Mouse (Mus musculus) midbrain, postnatal 0 days (tissue): ENCODE measurements around the gene Rassf5. TPM values are rescaled to one million over a fixed set of nuclear protein-coding genes. Genes with fewer than 3 reads are reported as not detected.

Experiments
- ATAC-seq: fragments of 200-750 bp; cut with Nextera tagmentation; 2 replicates; pipeline ENCODE4 v1.8.0; 2017; ENCODE audit warnings: moderate number of reproducible peaks, mild to moderate bottlenecking, moderate TSS enrichment, moderate library complexity; ENCODE audit not compliant: low FRiP score
- DNase-seq: peaks from one replicate; pipeline ENCODE4 v3.0.0-alpha.2; 2015; ENCODE audit warnings: low spot score
- H3K27ac ChIP-seq: fragments of 300-500 bp; sonication (generic); 2 replicates; pipeline ENCODE4 v1.5.1; 2014; ENCODE audit warnings: low read depth, mild to moderate bottlenecking, low read length, mixed read lengths
- H3K27me3 ChIP-seq: fragments of 300-500 bp; sonication (generic); 2 replicates; pipeline ENCODE4 v1.6.1; 2014; ENCODE audit warnings: low read length, control low read depth, mixed read lengths; ENCODE audit not compliant: insufficient read depth
- H3K36me3 ChIP-seq: fragments of 300-500 bp; sonication (generic); 2 replicates; pipeline ENCODE4 v1.6.1; 2014; ENCODE audit warnings: low read length, control low read depth, mixed read lengths; ENCODE audit not compliant: insufficient read depth
- H3K4me1 ChIP-seq: fragments of 300-500 bp; sonication (generic); 2 replicates; pipeline ENCODE4 v1.6.1; 2014; ENCODE audit warnings: mild to moderate bottlenecking, control low read depth, antibody characterized with exemption, low read length, mixed read lengths; ENCODE audit not compliant: insufficient read depth
- H3K4me2 ChIP-seq: fragments of 300-500 bp; sonication (generic); 2 replicates; pipeline ENCODE4 v1.6.1; 2014; ENCODE audit warnings: low read depth, mild to moderate bottlenecking, low read length, mixed read lengths; ENCODE audit not compliant: poor library complexity, severe bottlenecking
- H3K4me3 ChIP-seq: fragments of 300-500 bp; sonication (generic); 2 replicates; pipeline ENCODE4 v1.5.1; 2014; ENCODE audit warnings: low read depth, mild to moderate bottlenecking, low read length, moderate library complexity
- H3K9ac ChIP-seq: fragments of 300-500 bp; sonication (generic); replicated peaks from 2 replicates; pipeline ENCODE4 v1.6.1; 2014; ENCODE audit warnings: mild to moderate bottlenecking, low read length, moderate library complexity, mixed read lengths; ENCODE audit not compliant: poor library complexity, severe bottlenecking
- H3K9me3 ChIP-seq: fragments of 300-500 bp; sonication (generic); 2 replicates; pipeline ENCODE4 v1.6.1; 2016; ENCODE audit warnings: low read length, control low read depth
- CTCF ChIP-seq: IDR thresholded peaks from 2 replicates; pipeline ENCODE4 v1.5.1; 2016; ENCODE audit warnings: antibody characterized with exemption, mild to moderate bottlenecking
- WGBS: fragments of 180-500 bp; shearing (Covaris S2); extraction: QIAGEN DNeasy Blood & Tissue Kit; methylation state at CpG from one replicate; pipeline ENCODE4 v1.1.7; 2014; 5-methylcytosine and 5-hydroxymethylcytosine counted together
- polyA plus RNA-seq: library from polyadenylated mRNA; unstranded; fragments of >200 nt; fragmentation: Nextera tagmentation; extraction: Ambion mirVana; gene quantifications from 2 replicates; pipeline ENCODE4 v1.2.1, GENCODE M21; 2015
- total RNA-seq: library from RNA; depleted of rRNA; stranded (reverse); fragments of >200 nt; gene quantifications from 2 replicates; pipeline ENCODE4 v1.2.3, GENCODE M21; 2014

The Rassf5 gene
- total and polyA plus RNA-seq, 2 experiments from 2014 or later: 4.9 to 9.0 TPM

- no peak overlapping the region for H3K4me3 ChIP-seq
- TF ChIP-seq CTCF: no peak
- DNase-seq: no peak
- no peak overlapping the region for H3K4me2 ChIP-seq
- no peak overlapping the region for H3K27ac ChIP-seq
- H3K9ac ChIP-seq: no peak overlapping the region
- no peaks in the 10 kb centered on the region for H3K27me3 ChIP-seq
- ATAC-seq: no peak
- H3K9me3 ChIP-seq: no peaks in the 10 kb centered on the region
- no peaks in the 10 kb centered on the region for H3K4me1 ChIP-seq
- WGBS: 87% methylated on average over 5 of the region's 5 CpGs
- peaks cover 42% of the 10 kb centered on the region for H3K36me3 ChIP-seq
These were observed 67.0 kb downstream of the Rassf5 start for GRCm38 (mm10) chr1:131178083-131178482.

- peaks cover 49% of the 10 kb centered on the region for H3K36me3 ChIP-seq
- no peak for DNase-seq
- WGBS: 82% methylated on average over 4 of the region's 4 CpGs
- no peaks in the 10 kb centered on the region for H3K27me3 ChIP-seq
- no peak overlapping the region for H3K4me2 ChIP-seq
- H3K27ac ChIP-seq: no peak overlapping the region
- H3K9ac ChIP-seq: no peak overlapping the region
- no peak overlapping the region for H3K4me3 ChIP-seq
- no peak for TF ChIP-seq CTCF
- no peaks in the 10 kb centered on the region for H3K9me3 ChIP-seq
- no peak for ATAC-seq
- no peaks in the 10 kb centered on the region for H3K4me1 ChIP-seq
These were observed 67.8 kb downstream of the Rassf5 start for GRCm38 (mm10) chr1:131177249-131177648.

- ATAC-seq (no peak), DNase-seq (no peak)
- Histone ChIP-seq H3K27ac (no peak overlapping the region), H3K36me3 (peaks cover 50% of the 10 kb centered on the region), H3K9ac (no peak overlapping the region), H3K4me1 (no peaks in the 10 kb centered on the region), H3K4me2 (no peak overlapping the region), H3K4me3 (no peak overlapping the region), H3K9me3 (no peaks in the 10 kb centered on the region), H3K27me3 (no peaks in the 10 kb centered on the region)
- WGBS: 94% methylated on average over 8 of the region's 8 CpGs
- no peak for TF ChIP-seq CTCF
These were observed 69.2 kb downstream of the Rassf5 start for GRCm38 (mm10) chr1:131175819-131176218.

- no peak overlapping the region for H3K9ac ChIP-seq
- H3K4me2 ChIP-seq: no peak overlapping the region
- H3K9me3 ChIP-seq: no peaks in the 10 kb centered on the region
- no peak overlapping the region for H3K27ac ChIP-seq
- no peak for DNase-seq
- ATAC-seq: no peak
- H3K27me3 ChIP-seq: no peaks in the 10 kb centered on the region
- no peak overlapping the region for H3K4me3 ChIP-seq
- H3K4me1 ChIP-seq: no peaks in the 10 kb centered on the region
- no peak for TF ChIP-seq CTCF
- WGBS: 95% methylated on average over 1 of the region's 1 CpGs
- peaks cover 50% of the 10 kb centered on the region for H3K36me3 ChIP-seq
These were observed 69.9 kb downstream of the Rassf5 start for GRCm38 (mm10) chr1:131175189-131175588.

- no peaks in the 10 kb centered on the region for H3K27me3 ChIP-seq
- H3K9ac ChIP-seq: no peak overlapping the region
- no peaks in the 10 kb centered on the region for H3K4me1 ChIP-seq
- H3K36me3 ChIP-seq: peaks cover 51% of the 10 kb centered on the region
- 86% methylated on average over 12 of the region's 12 CpGs for WGBS
- ATAC-seq (no peak), DNase-seq (no peak)
- no peak for TF ChIP-seq CTCF
- no peak overlapping the region for H3K4me2 ChIP-seq
- no peak overlapping the region for H3K27ac ChIP-seq
- H3K4me3 ChIP-seq: no peak overlapping the region
- H3K9me3 ChIP-seq: no peaks in the 10 kb centered on the region
These were observed 70.7 kb downstream of the Rassf5 start for GRCm38 (mm10) chr1:131174299-131174861.

GRCm38 (mm10) chr1:131173809-131174208 lies 71.2 kb downstream of the Rassf5 start:
- Histone ChIP-seq H3K4me2 (no peak overlapping the region), H3K27ac (no peak overlapping the region), H3K9me3 (no peaks in the 10 kb centered on the region), H3K27me3 (no peaks in the 10 kb centered on the region), H3K4me1 (no peaks in the 10 kb centered on the region), H3K4me3 (no peak overlapping the region), H3K36me3 (peaks cover 52% of the 10 kb centered on the region), H3K9ac (no peak overlapping the region)
- WGBS: 87% methylated on average over 6 of the region's 6 CpGs
- DNase-seq (no peak), ATAC-seq (no peak)
- no peak for TF ChIP-seq CTCF
